Mouse (Mus musculus): ENCODE data around the gene Rerg.
A peak's percentile ranks its signal among the peaks of the same experiment; 100 is the strongest.
"Not testable (repeated sequence)": the region's sequence is repeated elsewhere in the genome, so short reads cannot be mapped to it uniquely, and the experiment has no call there.

Rerg gene

DNA sequence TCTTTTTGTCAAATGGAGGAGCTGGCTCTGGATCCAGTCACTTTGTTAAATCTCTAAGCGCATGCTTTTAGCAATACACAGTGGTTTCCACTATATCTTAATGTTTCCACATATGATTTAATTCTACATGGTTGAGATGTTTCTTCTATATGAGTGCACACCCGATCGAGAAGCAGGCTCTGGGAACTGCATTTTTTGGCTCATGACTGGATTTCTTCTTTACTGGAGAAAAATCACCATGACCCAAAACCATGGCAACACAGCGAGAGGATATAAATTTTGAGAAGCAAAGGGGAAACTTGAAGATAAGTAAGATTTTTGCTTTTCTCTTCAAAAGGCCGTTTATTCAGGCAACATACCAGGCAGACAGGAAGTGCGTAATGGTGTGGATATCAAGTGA, 94.1 kb downstream of the Rerg start:
- no peak for DNase-seq (ENCODE audit: low spot score)

DNA sequence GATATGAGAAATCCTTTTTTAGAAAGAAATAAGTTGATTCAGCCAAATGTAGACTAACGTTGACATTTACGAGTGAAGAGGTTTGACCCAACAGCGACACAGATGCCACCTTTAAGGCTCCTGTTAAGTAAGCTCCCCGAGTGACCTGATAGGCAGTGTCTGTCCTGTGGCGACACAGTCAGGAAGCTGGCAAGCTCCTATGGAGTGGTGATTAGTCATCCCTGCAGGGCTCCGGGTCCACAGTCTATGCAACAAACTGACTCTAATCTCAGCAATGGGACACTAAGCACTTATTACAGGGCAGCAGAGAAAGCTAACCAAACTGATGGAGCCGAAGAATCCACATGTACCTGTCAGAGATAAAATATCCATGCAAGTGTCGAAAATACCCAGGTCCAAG, 98.0 kb downstream of the Rerg start:
- no peak for DNase-seq (ENCODE audit: low spot score)

DNA sequence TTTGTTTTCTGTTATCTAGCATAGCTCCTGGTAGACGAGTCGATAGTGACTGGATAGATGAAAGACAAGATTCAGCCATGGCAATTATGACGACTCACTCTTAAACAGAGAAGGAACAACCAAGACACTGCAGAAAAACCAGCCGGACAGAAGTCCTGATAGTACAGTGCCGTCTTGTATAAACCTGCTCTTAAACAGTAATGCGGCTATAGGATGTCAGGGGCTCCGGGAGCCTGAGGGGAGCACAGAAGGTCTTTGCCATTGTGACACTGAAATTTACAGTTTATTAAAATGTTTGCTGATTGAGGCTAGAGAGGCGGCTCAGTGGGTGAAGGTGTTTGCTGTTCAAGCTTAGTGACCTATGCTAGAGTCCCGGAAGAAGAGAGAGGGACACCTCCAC, 98.8 kb downstream of the Rerg start:
- no peak for DNase-seq (ENCODE audit: low spot score)

DNA sequence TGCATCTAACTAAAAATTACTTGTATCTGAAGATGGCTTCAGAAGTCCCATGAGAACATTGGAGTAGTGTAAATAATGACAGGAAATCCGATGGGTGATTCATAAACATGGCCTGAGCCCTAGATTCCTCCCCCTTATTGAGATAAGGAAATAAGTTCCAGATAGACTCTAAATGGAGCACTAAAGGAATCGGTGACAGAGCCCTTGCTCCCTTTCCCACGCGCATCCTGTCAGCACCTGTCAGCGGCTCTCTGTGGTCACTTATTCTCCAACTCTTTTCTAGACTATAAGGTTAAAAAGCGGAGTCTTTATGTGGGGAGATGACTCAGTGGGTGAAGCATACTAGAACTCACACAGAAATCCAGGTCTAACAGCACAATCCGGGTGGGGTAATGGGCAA, 104.8 kb downstream of the Rerg start:
- no peak for DNase-seq (ENCODE audit: low spot score)

DNA sequence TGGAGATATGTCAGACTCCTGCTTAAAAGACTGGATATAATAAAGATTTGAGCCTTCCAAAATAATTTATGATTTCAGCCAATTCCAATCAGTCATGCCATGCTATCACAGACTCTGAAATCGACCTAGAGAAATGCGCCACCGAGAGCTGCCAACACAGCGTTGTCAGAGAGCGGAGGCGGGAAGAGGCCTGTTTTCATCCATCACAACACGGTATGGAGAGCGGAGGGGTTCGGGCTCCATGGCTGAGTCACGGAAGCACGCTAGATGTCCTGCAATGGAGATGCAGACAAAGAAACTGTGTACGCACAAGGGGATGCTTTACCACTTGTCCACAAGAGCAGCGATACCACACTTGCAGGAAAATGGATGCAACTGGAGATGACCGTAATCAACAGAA, 105.5 kb downstream of the Rerg start:
- no peak for DNase-seq (ENCODE audit: low spot score)

DNA sequence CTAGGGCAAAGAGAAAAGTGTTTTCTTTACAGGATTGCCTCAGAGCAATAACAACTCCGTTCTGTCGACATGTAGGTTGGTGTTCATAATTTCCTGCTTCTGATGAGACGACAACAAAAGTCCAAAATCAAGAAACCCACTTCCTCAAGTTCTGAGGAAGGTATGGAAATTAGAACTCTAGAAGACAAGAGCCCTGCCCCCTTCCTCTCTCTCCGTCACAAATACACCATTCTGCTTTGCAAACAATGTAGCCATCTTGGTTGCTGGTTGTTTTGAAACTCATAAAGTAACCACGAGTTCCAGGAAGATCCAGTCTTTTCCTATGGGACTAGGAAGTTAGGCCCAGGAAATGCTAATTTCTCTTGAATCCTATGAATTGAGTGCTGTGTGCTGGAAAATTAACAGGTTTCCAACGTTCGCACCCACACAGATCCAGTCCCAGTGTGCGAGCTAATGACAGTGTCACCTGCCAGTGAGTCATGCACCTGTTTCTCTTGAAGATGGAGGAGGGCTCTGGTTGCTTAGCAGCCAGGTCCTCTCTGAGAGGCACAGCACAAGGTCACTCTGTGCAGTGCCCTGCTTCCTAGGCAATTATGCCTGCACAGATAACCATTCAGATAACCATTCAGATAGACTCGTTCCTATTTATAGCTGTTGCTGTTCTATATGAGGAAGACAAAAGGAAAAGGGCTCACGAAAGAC, 106.9 kb downstream of the Rerg start:
- no peak for DNase-seq (ENCODE audit: low spot score)

DNA sequence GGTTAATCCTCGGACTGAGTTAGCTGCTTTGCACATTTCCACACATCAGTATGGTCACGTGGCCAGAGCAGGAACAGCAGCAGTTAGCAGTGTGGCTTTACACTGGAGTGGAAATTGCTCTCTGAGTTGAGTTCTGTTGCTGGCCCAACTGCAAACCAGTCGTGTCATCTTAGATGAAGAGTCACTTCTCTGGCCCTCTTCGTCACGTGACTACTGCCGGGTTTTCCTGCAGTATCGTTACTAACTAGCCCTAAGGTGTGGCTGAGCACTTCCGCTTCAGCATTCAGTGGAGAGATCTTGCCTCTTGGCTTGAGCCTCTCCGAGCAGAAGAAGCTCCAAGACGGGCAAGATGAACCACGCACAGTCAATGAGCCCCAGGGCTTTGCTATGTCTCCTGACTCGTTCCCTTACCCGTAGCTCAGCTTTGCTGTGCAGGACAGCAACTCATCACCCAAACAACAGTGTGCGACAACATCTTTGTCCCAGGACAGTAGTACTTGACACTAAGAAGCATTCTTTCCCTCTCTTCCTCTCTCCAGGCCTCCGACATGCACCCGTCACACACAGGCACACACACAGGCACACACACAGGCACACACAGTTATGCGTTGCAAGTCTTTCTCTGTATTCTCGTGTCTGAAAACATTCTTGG, 108.3 kb downstream of the Rerg start:
- no peak for DNase-seq (ENCODE audit: low spot score)

DNA sequence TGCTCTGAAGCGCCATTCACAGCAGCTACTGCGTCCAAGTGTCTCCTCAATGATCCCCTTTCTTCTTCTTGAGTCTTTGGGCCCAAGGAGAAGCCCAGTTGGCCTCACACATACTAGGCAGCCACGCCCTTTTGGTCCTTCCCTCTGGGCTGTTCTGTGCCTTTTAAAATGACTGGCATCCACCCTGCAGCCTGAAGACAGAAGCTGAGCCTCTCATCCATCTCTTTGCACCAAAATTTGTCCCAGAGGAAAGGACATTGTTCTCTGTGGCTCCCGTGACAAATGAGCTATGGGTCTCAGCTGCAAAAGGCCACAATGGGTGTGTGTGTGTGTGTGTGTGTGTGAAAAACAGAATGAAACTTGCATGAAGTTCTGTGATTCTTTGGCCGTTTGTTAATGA, 109.7 kb downstream of the Rerg start:
- DNase-seq (ENCODE audit: low spot score), result no peak

DNA sequence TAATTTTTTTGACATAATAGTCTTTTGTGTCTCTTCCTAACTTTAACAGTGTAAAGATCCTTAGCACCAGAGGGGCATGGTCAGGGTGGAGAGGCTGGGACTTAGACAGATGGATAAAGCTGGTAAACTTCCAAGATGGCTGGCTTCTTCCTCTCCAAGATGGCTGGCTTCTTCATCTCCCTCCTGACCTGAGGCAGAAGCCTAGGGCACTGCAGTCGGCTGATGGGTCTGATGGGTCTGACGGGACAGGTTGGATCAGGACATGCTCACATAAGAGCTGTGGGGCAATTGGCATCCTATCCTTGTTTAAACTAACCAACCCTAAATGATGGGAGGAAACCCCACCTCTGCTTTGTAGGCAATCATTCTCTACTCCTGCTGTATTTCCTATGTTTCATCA, 112.0 kb downstream of the Rerg start:
- no peak for DNase-seq (ENCODE audit: low spot score)

DNA sequence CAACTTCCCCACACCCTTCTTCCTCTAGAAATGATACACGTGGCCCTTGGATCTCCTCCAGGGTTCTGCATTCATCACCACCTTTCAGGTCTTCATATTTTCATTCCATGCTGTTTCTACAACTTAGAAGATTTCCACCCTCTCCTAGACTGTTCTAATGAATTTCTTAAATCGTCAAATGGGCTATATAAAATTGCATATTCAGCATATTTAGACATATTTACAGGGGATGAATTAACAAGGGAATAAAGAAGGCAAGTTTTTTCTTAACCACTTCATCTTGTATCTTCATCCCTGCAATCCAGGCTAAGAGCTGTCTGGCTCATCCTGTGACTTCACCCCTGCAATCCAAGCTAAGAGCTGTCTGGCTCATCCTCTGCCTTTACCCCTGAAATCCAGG, 116.2 kb downstream of the Rerg start:
- DNase-seq (ENCODE audit: low spot score), result no peak

DNA sequence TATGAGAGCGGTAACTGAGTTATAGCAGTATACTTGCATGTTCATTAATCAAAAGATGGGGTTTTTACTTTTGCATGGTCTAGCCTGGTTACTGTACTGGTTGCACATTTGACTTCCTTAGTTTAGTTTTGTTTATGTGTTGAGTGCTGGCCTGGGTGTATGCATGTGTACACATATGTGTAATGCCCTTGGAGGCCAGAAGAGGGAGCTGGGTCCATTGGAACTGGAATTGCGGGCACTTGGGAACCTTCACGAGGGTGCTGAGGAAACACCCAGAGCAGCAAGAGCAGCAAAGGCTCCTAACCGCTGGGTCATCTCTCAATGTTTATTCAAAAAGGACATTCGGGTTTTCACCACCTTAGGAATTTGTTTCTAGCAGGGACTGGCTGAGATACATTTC, 116.8 kb downstream of the Rerg start:
- DNase-seq (ENCODE audit: low spot score), result peak; percentile 47

DNA sequence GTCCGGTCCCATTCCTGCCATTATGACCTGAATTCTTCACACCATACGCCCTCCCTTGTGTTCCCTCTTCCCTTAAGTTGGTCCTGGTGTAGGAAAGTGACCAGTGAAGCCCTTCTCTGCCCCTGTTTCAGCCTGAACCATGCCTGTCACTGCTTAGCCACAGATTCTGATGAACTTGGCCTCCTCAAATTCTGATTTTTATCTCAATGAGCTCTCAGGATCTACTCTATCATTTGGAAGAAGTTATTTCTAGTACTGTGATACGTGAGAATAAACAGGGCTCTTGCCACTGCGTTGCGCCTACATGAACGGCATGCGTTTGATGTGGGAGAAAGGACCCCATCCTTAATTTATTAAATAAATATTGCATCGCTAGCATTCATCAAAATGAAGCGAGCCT, 117.3 kb downstream of the Rerg start:
- no peak for DNase-seq (ENCODE audit: low spot score)

DNA sequence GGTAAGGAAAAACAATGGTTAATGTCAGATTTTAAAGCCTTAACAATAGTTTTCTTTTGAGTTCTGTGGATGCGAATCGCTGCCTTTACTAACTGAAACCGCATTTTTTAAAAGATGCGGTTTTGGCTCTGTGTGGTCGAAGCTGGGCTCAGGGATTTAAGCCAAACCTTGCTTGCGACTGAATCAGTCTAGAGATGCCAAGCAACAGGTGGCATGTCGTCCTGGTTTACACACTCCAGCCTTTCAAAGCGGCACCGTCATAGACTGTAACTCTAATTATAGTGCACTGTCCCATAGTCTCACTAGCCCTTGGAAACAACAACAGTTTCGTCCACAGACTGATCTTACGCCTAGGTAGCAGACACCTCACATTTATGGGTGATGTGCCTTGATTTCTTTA, 123.3 kb downstream of the Rerg start:
- no peak for DNase-seq (ENCODE audit: low spot score)

DNA sequence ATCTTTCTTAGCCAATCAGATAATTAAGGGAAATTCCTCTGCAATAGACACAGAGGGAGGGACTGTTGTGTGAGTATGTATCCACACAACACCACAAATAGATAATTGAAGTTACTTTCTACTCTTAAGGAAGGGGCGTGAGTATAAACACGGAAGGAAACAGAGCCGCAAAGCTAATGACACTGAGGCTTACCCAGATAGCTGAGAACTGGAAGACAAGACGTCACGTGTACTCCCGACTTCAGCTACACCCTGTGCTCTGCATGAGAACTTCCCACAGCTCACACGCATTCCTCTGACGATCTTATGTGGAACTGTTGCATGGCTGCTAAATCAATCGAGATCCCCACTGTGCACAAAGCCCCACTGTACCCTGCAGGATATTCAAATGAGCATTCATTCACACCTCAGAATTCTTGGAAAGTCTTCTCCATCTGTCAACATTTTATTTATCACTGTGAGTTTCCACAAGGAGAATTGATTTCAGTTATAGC, 125.2 kb downstream of the Rerg start:
- DNase-seq (ENCODE audit: low spot score), result no peak

DNA sequence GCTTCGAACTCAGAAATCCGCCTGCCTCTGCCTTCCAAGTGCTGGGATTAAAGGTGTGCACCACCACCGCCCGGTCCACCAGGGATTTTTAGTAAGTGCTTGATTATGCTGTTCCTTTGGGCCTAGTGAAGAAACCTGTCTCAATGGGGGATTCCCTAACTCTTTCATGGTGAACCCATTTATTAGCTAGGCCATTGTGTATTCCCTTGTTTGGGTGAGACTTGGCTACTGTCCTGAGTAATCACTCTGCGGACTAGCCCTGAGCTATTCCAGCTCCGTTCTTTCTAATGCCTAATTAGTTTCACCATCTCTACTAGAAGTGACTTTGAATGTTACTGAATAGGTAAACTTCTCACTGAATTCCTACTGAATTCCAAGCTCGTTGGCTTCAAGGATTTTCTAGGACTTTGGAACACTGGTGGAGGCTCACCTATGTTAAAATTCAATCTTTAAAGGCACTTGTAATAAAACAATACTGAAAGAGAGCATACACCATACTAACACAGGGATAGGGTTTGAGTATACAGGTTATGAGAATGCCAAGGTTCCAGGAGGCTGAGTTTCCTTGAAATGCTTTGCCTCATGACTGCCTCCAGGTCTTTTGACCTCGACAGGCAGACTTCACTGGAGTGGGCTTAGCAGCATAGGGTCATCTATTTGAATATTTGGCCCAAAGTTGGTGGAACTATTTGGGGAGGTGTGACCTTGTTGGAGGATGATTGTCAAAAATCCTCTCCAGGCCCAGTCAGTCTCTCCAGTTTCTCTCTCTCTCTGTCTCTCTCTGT, 134.5 kb downstream of the Rerg start:
- not testable (repeated sequence) for DNase-seq (ENCODE audit: low spot score)

DNA sequence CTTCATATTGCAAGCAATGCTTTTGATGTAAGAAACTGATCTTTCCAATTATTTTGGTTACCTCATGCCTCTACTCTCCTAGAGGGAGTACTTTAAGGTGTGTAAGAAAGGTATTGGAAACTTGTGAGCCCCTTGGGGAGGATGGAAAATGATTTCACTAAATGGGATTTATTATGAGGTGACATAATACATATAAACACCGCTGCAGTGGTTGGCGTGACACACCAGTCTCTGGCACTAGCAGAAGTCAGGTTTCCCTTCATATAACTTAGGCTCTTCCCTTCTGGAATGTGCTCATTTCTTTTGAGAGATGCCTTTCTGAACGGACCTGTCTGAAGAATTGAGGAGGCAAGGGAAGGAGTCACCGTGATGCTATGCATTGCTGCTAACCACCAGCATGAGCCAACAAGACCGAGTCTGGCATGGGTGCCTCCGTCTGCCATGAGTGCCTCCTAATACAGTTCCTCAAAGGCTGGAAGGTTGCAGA, 139.6 kb downstream of the Rerg start:
- DNase-seq (ENCODE audit: low spot score), result no peak

DNA sequence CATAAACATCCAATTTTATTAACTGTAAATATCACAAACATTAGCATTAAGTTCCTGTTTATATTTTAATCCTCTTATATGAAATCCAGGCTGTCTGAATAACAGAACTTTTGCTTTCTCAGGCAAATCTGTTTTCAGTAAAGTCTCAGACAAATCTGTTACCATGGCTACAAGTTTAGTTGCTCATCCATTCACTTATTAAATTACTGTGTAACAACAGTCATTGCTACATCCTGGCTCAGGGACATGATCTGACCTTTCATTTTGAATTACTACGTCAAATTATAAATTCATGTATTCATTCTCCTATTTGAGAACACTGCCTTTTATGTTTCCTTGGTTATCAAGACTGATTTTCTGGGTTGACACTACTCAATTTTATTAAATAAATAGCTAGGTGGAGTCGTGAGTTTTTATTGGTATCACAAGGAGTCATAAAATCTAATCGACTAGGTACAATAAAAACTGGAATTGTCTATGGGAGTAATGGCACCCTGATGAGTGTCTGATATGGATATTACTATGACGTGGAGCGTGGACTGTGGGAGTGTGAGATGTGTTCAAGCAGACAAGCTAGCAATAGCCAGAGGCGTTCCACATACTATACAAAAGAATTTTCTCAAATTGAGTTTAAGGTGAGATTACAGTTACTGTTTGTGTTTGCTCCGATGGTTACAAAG, 140.2 kb downstream of the Rerg start:
- DNase-seq (ENCODE audit: low spot score), result no peak

DNA sequence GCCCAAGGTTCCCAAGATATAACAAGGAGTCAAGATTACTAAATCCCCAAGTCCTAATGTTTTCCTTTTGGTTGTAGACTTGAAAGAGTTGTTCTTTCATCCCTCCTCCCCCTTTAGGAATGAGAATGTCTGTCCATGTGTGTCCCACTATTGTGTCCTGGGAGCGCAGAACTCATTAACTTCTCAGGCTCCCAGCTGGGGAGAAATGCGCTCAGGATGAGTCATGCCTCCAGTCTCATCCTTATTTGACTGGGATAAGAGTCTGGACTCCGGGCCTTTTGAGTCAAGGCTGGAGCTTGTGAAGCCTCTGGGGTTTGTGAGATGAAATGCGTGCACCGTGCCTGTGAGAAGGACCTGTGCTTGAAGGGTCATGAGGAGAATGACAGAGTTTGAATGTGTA, 144.8 kb downstream of the Rerg start:
- no peak for DNase-seq (ENCODE audit: low spot score)

DNA sequence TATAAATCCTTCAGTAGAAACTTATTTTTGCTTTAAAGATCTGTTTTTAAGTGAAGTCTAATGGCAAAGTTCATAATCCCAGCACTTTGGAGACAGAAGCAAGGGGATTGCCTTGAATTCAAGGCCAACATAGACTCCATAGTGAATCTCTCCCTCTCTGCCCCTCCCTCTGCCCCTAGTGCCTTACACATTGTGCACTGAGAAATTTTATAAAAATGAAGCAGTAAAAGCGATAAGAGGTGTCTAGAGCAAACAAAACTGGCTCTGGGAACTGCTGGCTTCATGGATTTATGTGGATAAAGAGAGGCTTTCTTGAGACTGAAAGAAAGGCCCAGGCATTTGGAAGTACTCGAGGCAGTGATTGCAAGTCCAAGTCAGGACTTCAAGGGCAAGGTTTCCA, 145.8 kb downstream of the Rerg start:
- no peak for DNase-seq (ENCODE audit: low spot score)

DNA sequence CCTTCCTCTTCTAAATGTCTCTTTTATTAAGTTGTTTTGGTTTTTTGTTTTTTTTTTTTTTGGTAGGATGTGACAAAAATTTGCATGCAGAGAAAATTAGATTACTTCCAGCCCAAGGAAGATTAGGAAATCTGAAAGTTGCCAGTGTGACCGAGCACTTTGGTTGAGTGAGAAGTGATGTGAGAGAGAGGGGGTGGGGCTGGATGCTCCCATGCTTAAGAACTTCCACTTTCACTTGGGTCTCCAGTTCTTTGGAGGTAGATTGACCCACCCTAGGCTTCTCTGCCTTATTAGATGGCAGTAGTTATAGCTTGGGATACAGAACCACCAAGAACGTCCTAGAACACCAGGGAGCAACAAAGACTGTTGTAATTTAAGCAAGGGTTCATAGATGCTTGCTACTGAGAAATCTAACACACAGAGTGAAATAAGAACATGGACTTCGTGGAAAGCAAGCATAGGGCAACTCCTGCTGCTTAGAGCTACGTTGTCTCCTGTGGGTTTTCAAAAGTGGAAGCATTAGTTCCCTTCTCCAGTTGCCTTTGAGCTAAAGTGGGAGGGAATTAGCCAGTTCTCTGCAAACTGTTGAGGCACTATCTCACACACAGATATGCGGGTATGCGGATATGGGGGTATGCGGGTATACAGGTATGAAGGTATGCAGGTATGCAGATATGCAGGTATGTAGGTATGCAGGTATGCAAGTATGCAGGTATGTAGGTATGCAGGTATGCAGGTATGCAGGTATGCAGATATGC, 152.9 kb downstream of the Rerg start:
- DNase-seq (ENCODE audit: low spot score), result no peak

DNA sequence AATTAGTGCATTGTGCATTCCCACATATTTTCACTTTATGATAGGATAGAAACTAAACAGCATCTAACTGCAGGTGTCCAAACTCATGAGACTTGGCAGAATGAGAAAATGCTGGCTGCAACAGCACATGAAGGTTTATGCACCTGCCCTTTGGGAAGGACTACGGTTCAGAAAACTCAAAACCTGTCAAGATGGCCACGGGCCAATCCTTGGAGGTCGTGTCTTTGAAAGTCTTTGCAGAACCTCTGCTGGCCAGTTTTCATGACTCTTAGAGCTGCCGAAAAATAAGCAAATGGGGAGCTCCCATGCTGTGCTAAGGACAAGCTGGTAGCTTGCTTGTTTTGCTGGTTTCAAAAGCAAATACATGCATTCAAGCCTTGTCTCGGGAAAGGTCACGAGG, 156.0 kb downstream of the Rerg start:
- DNase-seq (ENCODE audit: low spot score), result no peak

DNA sequence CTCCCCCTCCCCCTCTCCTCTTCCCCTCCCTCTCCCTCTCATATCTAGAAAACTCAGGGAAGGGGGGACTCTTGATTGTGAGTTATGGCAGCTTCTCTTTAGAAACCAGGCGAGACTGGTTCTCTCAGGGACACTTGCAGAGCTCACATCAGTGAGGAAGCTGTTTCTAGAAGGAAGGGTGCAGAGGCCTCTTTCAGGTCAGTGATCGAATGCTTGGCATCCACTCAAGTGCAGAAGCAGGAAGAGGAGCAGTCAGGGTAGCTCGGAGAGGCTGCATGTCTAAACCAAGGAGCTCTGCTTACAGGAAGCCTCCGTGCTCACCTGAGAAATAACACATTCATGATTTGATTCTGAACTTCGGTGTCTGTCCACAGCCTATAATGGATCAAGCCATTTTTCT, 159.1 kb downstream of the Rerg start:
- DNase-seq (ENCODE audit: low spot score), result no peak
